Mouse (Mus musculus) telencephalon, adult 2 months (tissue): ENCODE measurements around the gene Vamp8.

Source experiments
- DNase-seq: peaks from one replicate; pipeline ENCODE4 v3.0.0-alpha.2; 2011; ENCODE audit warnings: low read depth, low spot score

Vamp8 gene

DNA sequence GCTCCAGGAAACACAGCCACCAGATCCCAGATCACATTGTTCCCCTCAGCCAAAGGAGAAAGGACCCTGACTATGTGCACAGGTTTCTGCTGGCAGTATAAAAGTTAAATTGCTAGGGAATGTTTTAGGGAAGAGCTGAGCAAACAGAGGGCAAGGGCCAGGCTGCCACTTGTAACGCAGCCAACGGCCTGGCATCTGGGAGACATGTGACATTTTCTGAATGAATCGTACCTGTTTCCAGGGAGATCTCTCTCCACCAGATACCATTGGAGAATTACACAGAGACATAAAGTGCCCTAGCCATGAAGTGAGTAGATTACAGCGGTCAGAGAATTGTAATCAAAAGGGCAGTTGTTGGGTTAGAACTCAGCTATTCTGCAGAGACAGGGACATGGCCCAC, 17.3 kb downstream of the Vamp8 start:
- no peak for DNase-seq

DNA sequence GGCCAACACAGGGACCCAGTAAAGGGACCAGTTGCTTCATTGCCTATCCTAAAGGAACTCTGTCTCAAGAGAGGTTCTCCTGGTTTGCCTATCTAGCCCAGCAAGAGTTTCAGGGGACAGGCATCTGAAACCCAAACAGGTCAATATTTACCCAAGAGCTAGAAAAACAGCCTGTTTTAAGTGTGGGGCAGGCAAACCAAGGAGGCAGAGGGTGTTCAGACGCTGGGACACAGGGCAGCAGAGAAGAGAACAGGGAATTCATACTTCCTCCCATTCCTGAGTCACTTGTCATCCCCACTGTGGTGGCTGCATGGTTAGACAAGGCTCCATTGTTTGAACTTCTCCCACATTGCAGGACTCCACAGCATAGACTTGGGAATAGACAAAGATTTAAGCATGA, 18.9 kb downstream of the Vamp8 start:
- DNase-seq: no peak

DNA sequence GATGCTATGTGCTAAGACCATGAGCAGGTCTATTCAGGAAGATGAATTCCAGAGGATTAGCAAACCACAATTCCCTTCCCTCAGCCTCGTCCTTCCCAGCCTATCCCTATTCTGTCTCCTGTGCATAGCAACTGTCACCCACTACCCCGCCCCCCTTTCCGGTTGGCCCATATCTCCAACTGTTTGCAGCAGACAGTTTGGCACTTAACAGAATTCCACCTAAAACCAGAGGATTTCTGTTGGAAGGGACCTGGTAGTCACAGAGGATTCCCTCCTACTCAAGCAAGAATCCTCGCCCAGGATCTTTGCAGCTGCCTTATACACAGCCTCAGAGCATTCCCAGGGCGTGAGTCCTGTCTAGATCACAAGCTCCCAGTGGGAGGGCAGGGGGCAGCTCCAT, 19.4 kb downstream of the Vamp8 start:
- DNase-seq: peak; percentile 77

- DNase-seq: no peak
These were observed 20.4 kb downstream of the Vamp8 start for GRCm38 (mm10) chr6:72370091-72370490.

DNA sequence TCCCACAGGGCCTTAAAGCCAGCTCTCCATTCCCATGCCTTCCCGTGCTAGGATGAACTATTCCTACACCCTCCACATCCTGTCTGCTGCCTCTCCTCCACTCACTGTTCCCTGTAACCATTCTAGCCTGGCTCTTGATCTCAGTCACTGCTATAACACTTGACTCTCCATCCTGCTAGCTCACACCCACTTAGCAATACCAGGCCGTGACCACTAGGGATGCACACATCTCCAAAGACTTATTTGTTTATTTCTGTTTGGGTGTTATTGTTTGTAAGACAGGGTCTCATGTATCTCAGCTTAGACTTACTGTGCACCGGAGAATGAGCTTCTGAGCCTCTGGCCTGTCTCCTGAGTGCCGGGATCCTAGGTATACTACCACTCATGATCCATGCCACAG, 20.9 kb downstream of the Vamp8 start:
- DNase-seq: no peak

- no peak for DNase-seq
These were observed 23.0 kb downstream of the Vamp8 start for GRCm38 (mm10) chr6:72367460-72367974.

- no peak for DNase-seq
These were observed 23.6 kb downstream of the Vamp8 start, which contains the start of gene Rnf181 for GRCm38 (mm10) chr6:72366844-72367443. Gene Rnf181 (minus strand): TSS chr6:72366956.

GRCm38 (mm10) chr6:72366304-72366703, 24.2 kb downstream of the Vamp8 start:
- DNase-seq: no peak

DNA sequence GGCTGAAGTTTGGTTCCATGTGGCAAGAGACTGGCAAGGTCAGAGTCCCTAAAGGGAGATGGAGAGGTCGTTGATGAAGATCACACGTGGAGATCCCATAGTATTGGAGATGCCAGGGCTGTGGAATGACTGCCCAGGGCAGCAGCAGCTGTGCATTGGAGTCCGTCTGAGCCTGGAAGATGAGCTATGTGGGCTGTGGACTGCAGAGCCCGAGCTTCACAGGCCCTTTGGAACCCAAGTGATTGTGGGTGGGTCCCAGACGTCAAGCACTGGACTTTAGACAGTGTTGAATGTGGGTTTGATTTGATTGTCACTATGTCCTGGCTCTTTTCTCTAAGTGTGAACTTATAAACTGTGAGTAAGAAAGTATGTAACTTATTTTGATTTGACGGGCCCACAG, 25.5 kb downstream of the Vamp8 start:
- no peak for DNase-seq

- DNase-seq: no peak
These were observed 26.5 kb downstream of the Vamp8 start for GRCm38 (mm10) chr6:72364009-72364408.

GRCm38 (mm10) chr6:72362132-72363028, 28.1 kb downstream of the Vamp8 start:
- peak; percentile 99 for DNase-seq

- DNase-seq: no peak
These were observed 29.4 kb downstream of the Vamp8 start for GRCm38 (mm10) chr6:72361121-72361551.

DNA sequence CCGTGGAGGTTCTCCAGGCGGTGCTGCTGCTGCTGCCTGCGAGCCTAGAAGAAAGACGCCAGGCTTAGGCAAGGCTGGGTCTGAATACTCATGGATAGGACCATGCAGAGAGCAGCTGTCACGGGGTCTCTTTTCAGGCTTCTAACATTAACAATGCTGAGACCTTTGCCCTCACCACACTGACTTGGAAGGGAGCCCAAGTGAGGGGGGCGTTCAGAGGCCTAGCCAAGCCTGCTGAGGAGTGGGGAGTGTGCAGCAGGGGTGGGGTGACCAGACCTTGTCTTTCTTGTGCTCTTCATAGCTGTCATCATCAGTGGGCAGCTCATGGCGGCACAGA, 29.9 kb downstream of the Vamp8 start:
- DNase-seq: no peak

DNA sequence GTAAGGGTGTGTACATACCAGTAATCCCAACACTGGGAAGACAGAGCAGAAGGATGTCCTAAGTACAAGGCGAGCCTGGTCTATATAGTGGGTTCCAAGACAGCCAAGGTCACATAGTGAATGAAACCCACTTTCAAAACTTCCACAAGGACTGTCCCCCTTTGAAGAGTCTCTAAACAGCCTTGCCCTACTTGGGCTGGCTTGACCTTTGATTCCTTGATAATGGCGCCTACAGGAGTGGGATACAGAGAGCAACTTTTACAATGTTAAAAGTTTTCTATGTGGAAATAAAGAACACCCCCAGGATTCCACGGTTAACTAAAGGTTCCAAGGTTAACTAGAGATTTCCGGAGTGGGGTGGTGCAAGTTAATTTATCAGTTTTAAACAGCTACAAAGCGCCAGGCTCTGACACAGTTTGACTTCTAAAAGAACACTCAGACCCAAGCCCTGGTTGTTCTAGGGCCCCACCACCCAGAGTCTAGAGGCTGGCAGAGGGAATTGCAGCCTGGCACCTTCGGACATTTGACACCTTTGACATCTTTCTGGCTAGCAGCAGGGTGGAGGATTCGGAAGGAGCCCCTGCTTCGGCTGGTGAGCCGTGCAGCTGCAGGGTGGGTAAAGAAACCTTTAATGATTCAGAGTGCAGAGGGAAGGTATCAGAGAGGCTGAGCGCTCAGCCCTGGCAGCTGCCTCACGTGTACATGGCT, 30.5 kb downstream of the Vamp8 start:
- no peak for DNase-seq

DNA sequence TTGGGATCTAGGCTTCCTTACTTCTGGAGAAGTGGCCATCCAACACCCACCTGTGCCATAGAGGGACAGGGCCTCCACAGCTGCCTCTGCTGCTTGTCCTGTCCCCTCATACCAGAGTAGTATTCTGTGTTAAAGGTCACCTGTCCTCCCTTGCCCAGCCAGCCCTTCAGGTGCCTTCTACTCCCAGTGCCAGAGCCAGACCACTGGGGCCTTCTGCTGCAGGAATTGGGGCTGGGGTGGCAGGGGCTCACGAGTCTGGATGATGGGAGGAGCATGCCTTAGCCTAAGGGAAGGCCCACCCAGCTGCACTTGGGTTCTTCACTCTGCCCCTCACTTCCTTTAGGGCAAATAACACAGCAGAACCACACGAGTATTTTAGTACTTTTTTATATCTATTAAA, 31.2 kb downstream of the Vamp8 start:
- no peak for DNase-seq

DNA sequence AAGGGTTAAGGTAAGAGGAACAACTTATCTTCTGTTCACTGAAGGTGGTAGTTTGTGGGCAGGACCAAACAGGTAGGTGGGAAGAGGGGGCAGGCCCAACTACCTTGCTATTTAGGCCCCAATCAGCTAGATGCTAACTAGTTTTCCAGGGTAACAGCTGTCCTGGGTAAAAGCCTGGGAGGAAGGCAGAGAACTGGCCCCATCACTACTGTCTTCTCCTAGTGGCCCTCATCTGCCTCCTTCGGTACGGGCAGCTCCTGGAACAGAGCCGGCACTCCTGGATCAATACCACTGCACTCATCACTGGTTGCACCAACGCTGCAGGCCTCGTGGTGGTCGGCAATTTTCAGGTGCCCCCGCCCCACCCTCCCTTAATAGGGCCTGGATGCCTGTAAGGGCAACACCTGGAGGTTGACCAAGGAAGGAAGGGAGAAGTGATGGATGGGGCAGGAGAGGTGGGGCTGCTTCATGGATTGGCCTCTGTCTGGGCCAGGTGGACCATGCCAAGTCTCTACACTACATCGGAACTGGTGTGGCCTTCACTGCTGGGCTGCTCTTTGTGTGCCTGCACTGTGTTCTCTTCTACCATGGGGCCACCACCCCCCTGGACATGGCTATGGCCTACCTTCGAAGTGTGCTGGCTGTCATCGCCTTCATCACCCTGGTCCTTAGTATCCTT, 32.3 kb downstream of the Vamp8 start:
- no peak for DNase-seq

DNA sequence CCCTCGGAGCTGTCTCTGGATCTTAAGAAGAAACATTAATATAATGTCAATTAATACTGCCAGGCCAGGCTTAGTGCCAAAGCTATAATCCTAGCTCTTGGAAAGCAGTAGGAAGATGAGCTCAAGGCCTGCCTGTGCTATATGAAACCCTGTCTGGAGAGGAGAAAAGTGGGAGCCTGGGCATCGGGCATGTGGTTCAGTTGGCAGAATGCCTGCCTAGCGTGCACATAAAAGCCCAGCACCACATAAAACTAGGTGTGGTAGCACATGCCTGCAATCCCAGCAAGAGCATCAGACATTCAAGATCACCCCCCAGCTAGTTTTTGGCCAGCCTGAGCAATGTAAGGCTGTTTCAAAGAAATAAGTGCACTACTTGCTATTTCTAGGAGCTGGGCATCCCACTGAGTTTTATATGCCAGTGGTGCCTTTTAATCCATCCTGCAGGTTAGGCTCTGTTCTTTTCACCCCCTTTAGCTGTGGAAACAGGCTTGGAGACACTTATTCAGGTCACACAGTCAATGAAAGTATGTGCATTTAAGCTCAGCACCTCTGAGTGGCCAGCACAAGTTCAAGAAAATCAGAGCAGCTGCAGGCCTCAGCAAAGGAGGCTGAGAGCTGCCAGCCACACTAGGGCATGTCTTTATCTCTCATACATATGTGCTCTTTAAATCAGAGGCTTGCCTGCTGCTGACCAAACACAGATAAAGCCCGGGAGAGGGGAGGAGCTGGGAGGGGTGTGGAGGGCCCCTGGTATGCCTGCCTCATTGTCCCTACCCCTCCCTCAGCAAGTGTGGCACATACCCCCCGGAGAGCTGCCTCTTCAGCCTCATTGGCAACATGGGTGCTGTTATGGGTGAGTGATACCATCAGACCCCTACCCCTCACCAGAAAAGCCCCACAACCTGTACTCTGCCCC, 33.1 kb downstream of the Vamp8 start:
- DNase-seq: no peak

GRCm38 (mm10) chr6:72356001-72356532, 34.4 kb downstream of the Vamp8 start:
- DNase-seq: no peak

GRCm38 (mm10) chr6:72355066-72355911, 35.2 kb downstream of the Vamp8 start, which contains the start of gene Tmem150a:
Gene Tmem150a (plus strand): TSS chr6:72355447.
- DNase-seq: peak; percentile 35
